Mouse (Mus musculus) embryonic facial prominence, embryonic 14.5 days (tissue): Measurements from ENCODE around the gene Unc13b. TPM values are rescaled to one million over a fixed set of nuclear protein-coding genes. Genes with fewer than 3 reads are reported as not detected.
A peak's percentile ranks its signal among the peaks of the same experiment; 100 is the strongest.

Experiments
- ATAC-seq: fragments of 200-750 bp; cut with Nextera tagmentation; 2 replicates; pipeline ENCODE4 v1.8.0; 2017; ENCODE audit warnings: low read depth, moderate number of reproducible peaks, moderate TSS enrichment
- DNase-seq: peaks from one replicate; pipeline ENCODE4 v3.0.0-alpha.2; 2015; ENCODE audit warnings: low spot score
- H3K27ac ChIP-seq: fragments of 300-500 bp; sonication (generic); replicated peaks from 2 replicates; pipeline ENCODE4 v1.5.1; 2014; ENCODE audit warnings: low read depth, mild to moderate bottlenecking, low read length, moderate library complexity
- H3K27me3 ChIP-seq: fragments of 300-500 bp; sonication (generic); replicated peaks from 2 replicates; pipeline ENCODE4 v1.6.1; 2014; ENCODE audit warnings: low read length; ENCODE audit not compliant: control insufficient read depth, insufficient read depth
- H3K36me3 ChIP-seq: fragments of 300-500 bp; sonication (generic); 2 replicates; pipeline ENCODE4 v1.6.1; 2014; ENCODE audit warnings: low read length, mixed read lengths; ENCODE audit not compliant: control insufficient read depth, insufficient read depth
- H3K4me1 ChIP-seq: fragments of 300-500 bp; sonication (generic); 2 replicates; pipeline ENCODE4 v1.6.1; 2014; ENCODE audit warnings: antibody characterized with exemption, low read length; ENCODE audit not compliant: control insufficient read depth, insufficient read depth
- H3K4me2 ChIP-seq: fragments of 300-500 bp; sonication (generic); 2 replicates; pipeline ENCODE4 v1.6.1; 2014; ENCODE audit warnings: low read depth, mild to moderate bottlenecking, low read length, moderate library complexity, mixed read lengths
- H3K4me3 ChIP-seq: fragments of 300-500 bp; sonication (generic); 2 replicates; pipeline ENCODE4 v1.5.1; 2014; ENCODE audit warnings: low read depth, mild to moderate bottlenecking, low read length
- H3K9ac ChIP-seq: fragments of 300-500 bp; sonication (generic); 2 replicates; pipeline ENCODE4 v1.6.1; 2014; ENCODE audit warnings: low read depth, mild to moderate bottlenecking, low read length, moderate library complexity, mixed read lengths
- H3K9me3 ChIP-seq: fragments of 300-500 bp; sonication (generic); 2 replicates; pipeline ENCODE4 v1.6.1; 2016; ENCODE audit warnings: low read length; ENCODE audit not compliant: control insufficient read depth
- WGBS: fragments of 180-500 bp; shearing (Covaris S2); extraction: QIAGEN DNeasy Blood & Tissue Kit; methylation state at CpG from one replicate; pipeline ENCODE4 v1.1.7; 2014; 5-methylcytosine and 5-hydroxymethylcytosine counted together
- polyA plus RNA-seq: library from polyadenylated mRNA; unstranded; fragments of >200 nt; fragmentation: Nextera tagmentation; extraction: Ambion mirVana; gene quantifications from 2 replicates; pipeline ENCODE4 v1.2.1, GENCODE M21; 2014

The Unc13b gene
- polyA plus RNA-seq, 1 experiment from 2014 or later, result 5.5 TPM

- 76% methylated on average over 1 of the region's 1 CpGs for WGBS
- no peaks in the 10 kb centered on the region for H3K27me3 ChIP-seq
- no peak overlapping the region for H3K9ac ChIP-seq
- H3K4me3 ChIP-seq, result no peak overlapping the region
- no peak overlapping the region for H3K27ac ChIP-seq
- no peak for DNase-seq
- ATAC-seq, result no peak
- H3K36me3 ChIP-seq, result no peaks in the 10 kb centered on the region
- H3K4me2 ChIP-seq, result no peak overlapping the region
- H3K4me1 ChIP-seq, result no peaks in the 10 kb centered on the region
- H3K9me3 ChIP-seq, result no peaks in the 10 kb centered on the region
Measured at GRCm38 (mm10) chr4:43240716-43241115, 182.0 kb downstream of the Unc13b start.

GRCm38 (mm10) chr4:43244022-43244421 lies 185.3 kb downstream of the Unc13b start:
- DNase-seq, result peak; percentile 33
- no peak overlapping the region for H3K27ac ChIP-seq
- H3K4me1 ChIP-seq, result no peaks in the 10 kb centered on the region
- H3K4me2 ChIP-seq, result no peak overlapping the region
- ATAC-seq, result no peak
- no peaks in the 10 kb centered on the region for H3K36me3 ChIP-seq
- H3K9ac ChIP-seq, result no peak overlapping the region
- no peaks in the 10 kb centered on the region for H3K27me3 ChIP-seq
- WGBS, result 37% methylated on average over 2 of the region's 2 CpGs
- no peak overlapping the region for H3K4me3 ChIP-seq
- no peaks in the 10 kb centered on the region for H3K9me3 ChIP-seq

GRCm38 (mm10) chr4:43245776-43246175 lies 187.0 kb downstream of the Unc13b start:
- no peaks in the 10 kb centered on the region for H3K27me3 ChIP-seq
- no peak overlapping the region for H3K27ac ChIP-seq
- H3K4me3 ChIP-seq, result no peak overlapping the region
- no peaks in the 10 kb centered on the region for H3K4me1 ChIP-seq
- ATAC-seq (no peak), DNase-seq (no peak)
- no peak overlapping the region for H3K4me2 ChIP-seq
- no peaks in the 10 kb centered on the region for H3K36me3 ChIP-seq
- H3K9me3 ChIP-seq, result no peaks in the 10 kb centered on the region
- 84% methylated on average over 4 of the region's 4 CpGs for WGBS
- H3K9ac ChIP-seq, result no peak overlapping the region

GRCm38 (mm10) chr4:43248026-43248425 lies 189.3 kb downstream of the Unc13b start:
- WGBS, result 54% methylated on average over 7 of the region's 7 CpGs
- DNase-seq, result peak; percentile 24

GRCm38 (mm10) chr4:43248909-43249308 lies 190.2 kb downstream of the Unc13b start:
- DNase-seq (no peak), ATAC-seq (no peak)
- Histone ChIP-seq H3K4me3 (no peak overlapping the region), H3K27me3 (no peaks in the 10 kb centered on the region), H3K9me3 (no peaks in the 10 kb centered on the region), H3K36me3 (no peaks in the 10 kb centered on the region), H3K4me1 (no peaks in the 10 kb centered on the region), H3K27ac (no peak overlapping the region), H3K9ac (no peak overlapping the region), H3K4me2 (no peak overlapping the region)
- WGBS, result 57% methylated on average over 2 of the region's 2 CpGs

More at GRCm38 (mm10) chr4:43248026-43248425, 189.3 kb downstream of the Unc13b start:
- H3K4me3 ChIP-seq, result no peak overlapping the region
- no peaks in the 10 kb centered on the region for H3K9me3 ChIP-seq
- no peak overlapping the region for H3K27ac ChIP-seq
- H3K4me2 ChIP-seq, result no peak overlapping the region
- no peaks in the 10 kb centered on the region for H3K36me3 ChIP-seq
- H3K4me1 ChIP-seq, result no peaks in the 10 kb centered on the region
- no peak overlapping the region for H3K9ac ChIP-seq
- no peak for ATAC-seq
- no peaks in the 10 kb centered on the region for H3K27me3 ChIP-seq

GRCm38 (mm10) chr4:43251269-43251668 lies 192.5 kb downstream of the Unc13b start:
- Histone ChIP-seq H3K4me1 (no peaks in the 10 kb centered on the region), H3K9ac (no peak overlapping the region), H3K36me3 (no peaks in the 10 kb centered on the region), H3K9me3 (no peaks in the 10 kb centered on the region), H3K4me3 (no peak overlapping the region), H3K27ac (no peak overlapping the region), H3K4me2 (no peak overlapping the region), H3K27me3 (no peaks in the 10 kb centered on the region)
- 81% methylated on average over 6 of the region's 6 CpGs for WGBS
- no peak for ATAC-seq
- DNase-seq, result no peak

GRCm38 (mm10) chr4:43257040-43257439 lies 198.3 kb downstream of the Unc13b start:
- ATAC-seq (no peak), DNase-seq (no peak)
- Histone ChIP-seq H3K27me3 (no peaks in the 10 kb centered on the region), H3K4me1 (peaks cover 5% of the 10 kb centered on the region), H3K27ac (no peak overlapping the region), H3K9ac (no peak overlapping the region), H3K9me3 (no peaks in the 10 kb centered on the region), H3K36me3 (no peaks in the 10 kb centered on the region), H3K4me2 (no peak overlapping the region), H3K4me3 (no peak overlapping the region)
- WGBS, result 97% methylated on average over 2 of the region's 2 CpGs

- Histone ChIP-seq H3K4me1 (peaks cover 5% of the 10 kb centered on the region), H3K36me3 (no peaks in the 10 kb centered on the region), H3K4me3 (no peak overlapping the region), H3K4me2 (no peak overlapping the region), H3K27ac (no peak overlapping the region), H3K9me3 (no peaks in the 10 kb centered on the region), H3K9ac (no peak overlapping the region), H3K27me3 (no peaks in the 10 kb centered on the region)
- ATAC-seq, result no peak
- WGBS, result 87% methylated on average over 4 of the region's 4 CpGs
- no peak for DNase-seq
Measured at GRCm38 (mm10) chr4:43258556-43258955, 199.8 kb downstream of the Unc13b start.

GRCm38 (mm10) chr4:43259435-43259834 lies 200.7 kb downstream of the Unc13b start:
- Histone ChIP-seq H3K9me3 (no peaks in the 10 kb centered on the region), H3K4me1 (peaks cover 5% of the 10 kb centered on the region), H3K9ac (no peak overlapping the region), H3K27ac (no peak overlapping the region), H3K36me3 (no peaks in the 10 kb centered on the region), H3K4me2 (no peak overlapping the region), H3K4me3 (no peak overlapping the region), H3K27me3 (no peaks in the 10 kb centered on the region)
- 33% methylated on average over 3 of the region's 3 CpGs for WGBS
- peak; percentile 62 for ATAC-seq
- peak; percentile 32 for DNase-seq
